Mouse (Mus musculus) splenic B cell, adult 2 months (primary cell): Measurements from ENCODE around the gene Dmd.

Experiments used
- DNase-seq: peaks from one replicate; pipeline ENCODE4 v3.0.0-alpha.2; 2011; ENCODE audit warnings: low read depth, low spot score
- H3K27me3 ChIP-seq: 2 replicates; pipeline ENCODE4 v1.6.1; 2012; ENCODE audit warnings: mild to moderate bottlenecking, low read length, moderate library complexity, mixed read lengths; ENCODE audit not compliant: control insufficient read depth, poor library complexity, insufficient read depth, severe bottlenecking
- H3K36me3 ChIP-seq: 2 replicates; pipeline ENCODE4 v1.6.1; 2012; ENCODE audit warnings: mild to moderate bottlenecking, low read length, moderate library complexity, mixed read lengths; ENCODE audit not compliant: control insufficient read depth, poor library complexity, insufficient read depth, severe bottlenecking

The Dmd gene

DNA sequence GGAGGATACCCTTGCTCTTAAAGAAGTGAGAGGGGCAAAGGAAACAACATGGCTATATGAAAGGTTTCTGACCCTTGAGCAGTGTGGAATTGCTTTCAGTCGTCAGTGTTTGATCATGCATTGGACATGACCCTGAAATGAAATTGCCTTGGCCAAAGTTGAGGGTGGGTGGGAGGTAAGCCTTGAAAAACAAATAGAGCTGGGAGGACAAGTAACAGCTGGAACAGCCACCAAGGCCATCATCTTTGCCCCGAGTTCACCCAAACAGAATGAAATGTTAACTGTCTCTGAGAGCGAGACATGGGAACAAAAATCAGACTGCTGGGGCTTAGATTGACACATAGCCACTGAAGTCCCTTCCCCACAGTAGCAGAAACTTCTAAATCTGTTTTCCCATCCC lies 2100.9 kb downstream of the Dmd start:
- Histone ChIP-seq H3K36me3 (no peaks in the 10 kb centered on the region), H3K27me3 (no peaks in the 10 kb centered on the region)
- no peak for DNase-seq

DNA sequence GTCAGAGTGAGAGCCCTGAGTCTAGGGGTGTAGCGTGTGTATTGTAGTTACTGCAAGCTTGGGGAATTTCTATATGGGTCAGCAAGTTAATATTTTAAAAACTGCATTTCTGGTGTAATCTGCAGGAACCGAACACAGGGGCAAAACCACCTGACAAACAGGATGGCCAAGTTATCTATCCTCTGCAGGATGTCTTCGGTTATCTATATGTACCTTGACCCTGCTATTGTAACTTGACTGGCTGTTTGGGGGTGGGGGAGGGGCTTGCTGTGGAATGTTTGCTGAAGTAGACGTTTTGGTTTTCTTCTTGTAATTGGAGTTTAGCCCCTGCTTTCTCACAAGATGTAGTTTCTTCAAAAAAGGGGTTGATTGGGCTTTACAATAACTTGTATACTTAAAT lies 2124.9 kb downstream of the Dmd start:
- no peaks in the 10 kb centered on the region for H3K36me3 ChIP-seq
- no peak for DNase-seq
- H3K27me3 ChIP-seq: no peaks in the 10 kb centered on the region

DNA sequence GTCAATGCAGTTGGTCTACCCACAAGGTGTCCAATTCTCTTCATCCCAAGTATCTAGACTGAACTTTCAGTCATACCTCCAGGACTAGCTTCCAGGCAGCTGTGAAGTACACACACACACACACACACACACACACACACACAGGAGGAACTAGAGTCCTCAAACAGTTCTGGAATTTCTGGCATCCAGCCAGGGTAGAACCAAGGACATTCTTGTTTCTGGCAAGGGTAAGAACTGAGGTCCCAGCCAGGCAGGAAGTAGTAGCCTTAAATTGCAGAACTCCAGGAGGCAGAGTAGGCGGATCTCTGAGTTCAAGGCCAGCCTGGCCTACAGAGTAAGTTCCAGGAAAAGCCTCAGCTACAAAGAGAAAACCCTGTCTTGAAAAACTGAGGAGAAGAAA lies 2128.2 kb downstream of the Dmd start:
- no peaks in the 10 kb centered on the region for H3K36me3 ChIP-seq
- no peak for DNase-seq
- H3K27me3 ChIP-seq: no peaks in the 10 kb centered on the region

DNA sequence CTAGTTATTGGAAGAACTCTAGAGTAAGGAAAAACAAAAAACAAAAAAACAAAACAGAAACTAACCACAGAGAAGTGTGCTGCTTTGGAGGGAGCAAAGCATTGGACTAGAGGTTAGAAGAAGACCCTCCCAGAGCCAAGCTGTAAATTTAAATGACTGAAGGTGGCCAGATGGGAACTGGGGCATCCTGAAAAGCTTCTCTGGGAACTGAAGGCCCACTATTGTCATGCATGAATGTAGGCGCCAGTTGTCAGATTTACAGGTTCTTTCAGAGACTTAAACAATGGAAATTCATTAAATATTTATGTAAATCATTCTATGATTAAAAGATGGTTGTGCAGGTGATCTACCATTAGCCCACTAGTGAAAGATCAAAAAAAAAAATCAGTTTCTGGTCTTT lies 2128.9 kb downstream of the Dmd start:
- DNase-seq: no peak
- Histone ChIP-seq H3K36me3 (no peaks in the 10 kb centered on the region), H3K27me3 (no peaks in the 10 kb centered on the region)

DNA sequence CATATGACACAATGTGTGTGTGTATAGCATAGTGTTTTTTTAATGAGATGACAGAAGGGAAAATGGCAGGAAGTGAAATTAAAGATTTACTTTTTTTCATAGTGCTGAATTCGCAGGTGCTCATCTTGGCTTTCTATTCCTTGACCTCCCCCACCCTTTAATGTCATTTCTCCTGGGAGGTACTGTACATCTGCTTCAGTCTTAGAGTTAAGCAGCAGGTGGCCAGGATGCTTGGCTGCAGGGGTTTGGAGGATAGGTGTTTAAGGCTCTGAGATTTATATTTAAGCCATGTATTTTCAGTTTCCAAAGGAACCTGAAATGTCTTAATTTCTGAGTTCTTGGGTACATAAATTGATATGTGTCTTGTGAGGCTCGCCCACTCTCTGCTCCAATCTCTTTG lies 2130.5 kb downstream of the Dmd start:
- DNase-seq: no peak
- H3K27me3 ChIP-seq: no peaks in the 10 kb centered on the region
- no peaks in the 10 kb centered on the region for H3K36me3 ChIP-seq

DNA sequence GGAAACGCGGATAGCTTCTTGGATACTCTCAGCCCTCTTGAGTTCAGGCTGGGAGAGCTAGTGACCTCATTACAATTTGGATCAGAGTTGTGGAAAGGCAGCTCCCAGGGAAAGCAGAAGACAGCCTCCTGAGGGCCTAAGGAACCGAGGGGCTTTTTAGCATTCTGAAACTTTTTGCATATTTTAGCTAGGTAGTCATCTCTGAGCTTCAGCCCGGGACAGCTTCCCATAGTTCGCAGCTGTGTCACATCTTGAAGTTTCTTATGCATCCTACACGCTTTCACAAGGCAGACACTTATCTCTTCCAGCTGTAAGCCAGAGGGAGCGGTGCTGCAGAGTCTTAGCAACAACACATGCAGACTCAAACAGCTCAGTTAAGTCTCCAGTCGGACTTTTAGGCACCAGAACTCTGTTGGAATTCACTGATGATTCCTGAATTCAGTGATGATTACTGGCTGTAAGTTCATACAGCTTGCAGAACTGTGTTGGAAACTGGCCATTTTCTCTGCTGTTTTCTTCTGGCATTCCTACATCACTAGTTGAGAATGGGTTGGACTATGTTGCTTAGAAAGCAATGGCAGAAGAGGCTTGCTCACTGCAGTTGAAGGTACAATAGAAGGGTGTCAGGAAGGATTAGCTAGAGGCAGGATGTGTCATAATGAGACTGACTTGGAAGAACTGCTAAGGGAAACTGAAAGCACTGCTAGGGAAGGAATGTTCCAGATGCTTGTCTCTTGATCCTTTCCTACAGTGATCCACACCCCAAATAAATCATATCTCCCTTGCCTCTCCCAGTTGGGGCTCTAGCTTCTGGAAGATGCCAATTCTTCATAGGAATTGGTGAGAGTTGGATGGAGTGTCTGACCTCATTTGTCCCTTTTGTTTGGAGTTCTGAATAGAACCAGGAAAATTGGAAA lies 2135.8 kb downstream of the Dmd start:
- Histone ChIP-seq H3K36me3 (no peaks in the 10 kb centered on the region), H3K27me3 (no peaks in the 10 kb centered on the region)
- DNase-seq: no peak

DNA sequence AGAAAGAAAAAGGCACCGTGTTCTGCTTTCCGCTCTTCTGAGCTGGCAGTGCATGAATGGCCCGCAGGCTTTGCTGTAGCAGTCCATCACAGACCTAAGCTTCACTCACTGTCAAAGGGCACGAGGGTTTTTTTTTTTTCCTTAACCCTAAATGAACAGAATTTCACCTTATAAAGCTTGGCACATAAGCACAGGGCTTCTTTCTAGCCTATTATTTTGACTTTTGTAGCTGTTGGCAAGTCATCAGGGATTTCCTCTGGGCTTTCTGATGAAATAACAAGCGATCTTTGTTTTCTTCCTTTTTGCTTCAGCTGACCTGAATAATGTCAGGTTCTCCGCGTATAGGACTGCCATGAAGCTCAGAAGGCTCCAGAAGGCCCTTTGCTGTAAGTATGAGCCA lies 2140.8 kb downstream of the Dmd start:
- no peak for DNase-seq
- H3K27me3 ChIP-seq: no peaks in the 10 kb centered on the region
- H3K36me3 ChIP-seq: no peaks in the 10 kb centered on the region

DNA sequence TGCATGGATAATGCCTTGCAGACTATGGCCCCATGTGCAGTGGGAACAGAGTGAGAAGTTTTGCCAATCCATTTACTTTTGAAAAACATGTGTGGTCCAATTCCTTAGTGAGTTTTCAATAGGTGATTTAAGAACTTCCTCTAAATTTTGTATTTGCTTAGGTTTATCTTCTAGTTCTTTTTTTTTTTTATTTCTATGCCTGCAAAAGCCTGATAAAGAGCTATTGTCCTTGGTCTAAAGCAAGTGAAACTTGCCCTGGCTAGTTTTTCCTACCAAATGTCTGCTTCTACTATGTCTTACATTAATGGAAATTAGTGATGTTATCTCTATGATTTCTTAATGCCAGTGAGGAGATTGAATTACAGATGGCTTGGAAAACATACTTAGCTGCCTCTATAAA lies 2144.7 kb downstream of the Dmd start:
- no peaks in the 10 kb centered on the region for H3K27me3 ChIP-seq
- no peak for DNase-seq

DNA sequence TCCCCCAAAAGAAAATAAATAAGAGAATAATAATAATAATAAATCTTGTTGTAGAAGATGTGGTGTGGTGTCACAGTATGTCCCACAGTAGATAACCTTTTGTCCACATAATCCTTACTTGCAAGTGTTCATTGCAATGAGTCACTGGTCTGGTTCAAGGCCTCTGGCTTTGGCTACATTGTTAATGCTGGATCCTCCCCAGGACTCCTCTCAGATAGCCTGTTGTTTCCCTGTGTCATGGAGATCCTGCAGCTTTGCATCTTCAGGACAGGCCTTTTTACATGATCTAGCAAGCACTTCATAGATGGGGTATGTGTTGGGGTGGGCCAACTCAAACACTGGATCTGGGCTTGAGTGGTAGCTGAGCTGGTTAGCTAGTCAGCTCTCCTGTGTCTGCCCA lies 2150.0 kb downstream of the Dmd start:
- no peaks in the 10 kb centered on the region for H3K36me3 ChIP-seq
- DNase-seq: no peak
- H3K27me3 ChIP-seq: no peaks in the 10 kb centered on the region

More for the DNA sequence above, 2144.7 kb downstream of the Dmd start:
- no peaks in the 10 kb centered on the region for H3K36me3 ChIP-seq

DNA sequence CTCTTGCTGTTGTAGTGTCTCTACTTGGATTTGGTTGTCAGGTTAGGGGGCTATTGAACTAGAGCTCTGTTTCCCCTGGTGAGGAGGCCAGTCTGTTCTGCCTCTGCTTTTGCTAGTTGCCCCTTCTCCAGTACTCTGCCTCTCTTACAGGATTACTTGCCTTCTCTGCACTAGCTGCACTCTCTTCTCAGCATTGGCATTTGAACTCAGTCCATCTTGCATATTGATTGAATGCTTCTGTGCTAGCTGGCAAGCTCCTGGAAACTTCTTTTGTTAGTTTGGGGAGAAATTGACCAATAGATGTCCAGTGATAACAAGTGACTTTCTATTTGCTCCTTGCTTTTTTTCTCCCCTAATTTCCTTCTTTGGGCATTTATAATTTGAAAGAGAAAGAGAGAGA lies 2163.7 kb downstream of the Dmd start:
- DNase-seq: no peak
- Histone ChIP-seq H3K36me3 (no peaks in the 10 kb centered on the region), H3K27me3 (no peaks in the 10 kb centered on the region)

DNA sequence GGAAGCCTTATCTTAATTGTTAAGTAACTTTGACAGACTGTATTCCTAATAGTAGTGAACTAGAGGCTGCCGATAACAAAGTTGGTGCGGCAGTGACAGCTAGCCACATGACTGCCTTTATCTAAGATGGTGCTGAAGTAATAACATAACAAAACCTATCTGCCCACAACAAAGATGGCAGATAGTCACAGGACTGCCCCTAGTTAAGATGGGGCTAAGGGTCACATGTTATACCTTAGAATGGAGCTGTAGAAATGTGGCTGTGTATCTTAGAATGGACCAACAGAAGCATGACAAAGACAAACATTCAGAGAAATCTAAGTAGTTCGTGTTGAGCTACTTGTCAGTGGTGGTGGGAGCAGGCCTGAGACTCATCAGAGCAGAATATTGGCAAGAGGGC lies 2184.0 kb downstream of the Dmd start:
- DNase-seq: no peak
- no peaks in the 10 kb centered on the region for H3K36me3 ChIP-seq
- no peaks in the 10 kb centered on the region for H3K27me3 ChIP-seq

DNA sequence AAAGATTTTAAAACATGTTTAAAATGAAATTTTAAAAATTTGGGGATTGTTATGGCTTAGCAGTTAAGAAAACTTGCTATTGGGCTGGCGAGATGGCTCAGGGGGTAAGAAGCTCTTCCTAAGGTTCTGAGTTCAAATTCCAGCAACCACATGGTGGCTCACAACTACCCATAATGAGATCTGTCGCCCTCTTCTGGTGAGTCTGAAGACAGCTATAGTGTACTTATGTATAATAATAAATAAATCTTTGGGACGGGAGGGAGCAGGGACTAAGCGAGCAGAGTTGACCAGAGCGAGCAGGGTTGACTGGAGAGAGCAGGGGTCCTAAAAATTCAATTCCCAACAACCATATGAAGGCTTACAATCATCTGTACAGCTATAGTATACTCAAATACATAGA lies 2188.6 kb downstream of the Dmd start:
- no peaks in the 10 kb centered on the region for H3K27me3 ChIP-seq
- no peak for DNase-seq
- no peaks in the 10 kb centered on the region for H3K36me3 ChIP-seq

DNA sequence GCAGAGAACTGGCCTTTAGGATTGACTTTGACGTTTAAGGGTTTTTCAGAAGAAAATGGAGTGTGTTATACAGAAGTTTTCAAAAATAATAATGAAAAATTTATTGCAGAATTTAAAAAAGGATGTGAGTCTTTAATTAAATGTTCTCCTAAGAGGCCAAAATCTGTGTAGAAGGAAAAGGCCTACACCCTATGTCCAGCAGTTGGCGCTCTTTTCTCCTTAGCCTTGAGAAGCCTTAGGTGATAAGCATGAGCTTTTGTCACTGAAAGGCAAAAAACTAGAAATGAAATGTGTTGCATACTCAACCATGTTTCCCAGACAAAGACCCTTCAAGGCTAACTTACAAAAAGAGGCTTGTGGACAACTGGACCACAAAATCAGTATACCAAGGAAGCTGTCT lies 2222.6 kb downstream of the Dmd start:
- H3K36me3 ChIP-seq: no peaks in the 10 kb centered on the region
- no peak for DNase-seq
- no peaks in the 10 kb centered on the region for H3K27me3 ChIP-seq

DNA sequence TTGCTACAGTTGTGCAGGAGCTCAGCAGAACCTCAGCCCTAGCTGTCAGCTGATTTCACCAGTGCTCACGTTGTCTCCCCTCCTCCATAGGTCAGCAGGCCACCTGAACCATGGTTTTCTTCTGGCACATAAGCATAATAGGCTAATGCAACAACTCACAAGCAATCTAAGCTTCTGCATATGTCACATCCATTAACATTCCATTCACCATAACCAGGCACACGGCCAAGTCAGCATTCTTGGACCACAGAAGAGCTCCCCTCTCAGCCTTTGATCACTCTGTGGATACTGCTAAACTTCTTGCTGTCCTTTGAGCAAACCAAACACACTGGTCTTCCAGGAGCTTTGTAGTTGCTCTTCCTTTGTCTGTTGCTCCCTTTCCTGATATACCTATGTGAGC lies 2238.9 kb downstream of the Dmd start:
- no peaks in the 10 kb centered on the region for H3K36me3 ChIP-seq
- no peak for DNase-seq
- H3K27me3 ChIP-seq: no peaks in the 10 kb centered on the region

DNA sequence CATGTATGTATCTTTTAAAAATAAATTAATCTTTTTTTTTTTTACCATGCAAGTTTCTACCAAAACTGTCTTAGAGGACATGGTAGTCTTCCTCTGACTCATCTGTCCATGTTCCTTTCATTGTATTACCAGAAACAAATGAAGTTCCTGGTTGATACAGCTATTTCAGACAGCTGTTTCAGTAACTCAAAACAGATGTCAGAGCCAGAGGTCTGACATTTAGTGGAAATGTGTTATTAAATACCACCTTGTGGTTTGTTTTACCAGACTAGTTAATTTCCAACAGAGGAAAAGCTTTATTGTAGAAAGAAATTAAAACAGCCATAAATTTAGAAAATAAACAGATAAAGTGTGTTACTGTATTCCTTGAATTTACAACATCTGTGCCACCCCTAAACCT lies 2245.2 kb downstream of the Dmd start:
- H3K27me3 ChIP-seq: no peaks in the 10 kb centered on the region
- DNase-seq: no peak
- H3K36me3 ChIP-seq: no peaks in the 10 kb centered on the region

DNA sequence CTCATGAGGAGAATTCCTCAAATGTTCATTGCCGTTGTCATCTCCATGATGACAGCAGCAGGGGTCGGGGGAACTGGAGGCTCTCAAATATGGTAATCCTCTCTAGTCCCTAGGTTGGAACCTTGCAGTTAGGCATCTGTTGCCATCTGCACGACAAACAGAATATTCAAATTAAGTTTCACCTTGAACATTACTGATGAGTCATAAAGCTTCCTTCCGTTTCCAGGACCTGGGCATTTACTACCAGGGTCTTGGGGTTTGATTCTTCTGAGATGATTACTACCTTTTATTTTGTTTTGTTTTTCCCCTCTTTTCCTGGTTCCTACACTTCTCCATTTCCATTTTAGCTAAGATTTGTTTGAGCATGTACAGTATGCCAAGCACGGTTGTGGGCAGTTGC lies 2249.0 kb downstream of the Dmd start:
- Histone ChIP-seq H3K27me3 (no peaks in the 10 kb centered on the region), H3K36me3 (no peaks in the 10 kb centered on the region)
- no peak for DNase-seq
